Mouse (Mus musculus) megakaryocyte, embryonic 14.5 days (primary cell): ENCODE measurements around the gene Kpna1.

Experiments used
- FLI1 ChIP-seq: IDR thresholded peaks from 2 replicates; pipeline ENCODE4 v1.6.1; 2012; ENCODE audit warnings: low read length, inconsistent platforms, mixed read lengths
- GATA1 ChIP-seq: IDR thresholded peaks from 3 replicates; pipeline ENCODE4 v1.6.1; 2012; ENCODE audit warnings: mixed read lengths, low read length, inconsistent platforms, borderline replicate concordance

DNA sequence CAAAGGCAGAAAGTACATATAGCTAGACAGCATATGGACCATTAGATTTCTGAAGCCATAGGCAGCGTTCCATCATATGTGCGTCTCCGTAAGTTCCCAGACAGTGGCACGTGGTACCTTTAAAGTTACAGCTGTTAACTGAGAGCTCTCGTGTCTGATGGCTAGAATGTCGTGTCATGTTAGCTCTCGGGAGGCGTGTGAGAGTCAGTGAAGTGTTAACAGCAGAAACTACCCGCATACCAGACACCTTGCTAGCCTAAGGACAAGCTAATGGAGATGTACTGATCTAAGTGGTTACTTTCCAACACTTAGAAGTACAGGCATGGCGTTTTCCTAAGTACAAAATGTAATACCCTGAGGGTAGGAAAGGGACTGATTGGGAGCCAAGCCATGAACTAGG, 64.5 kb downstream of the Kpna1 start:
- no peak for TF ChIP-seq GATA1
- TF ChIP-seq FLI1: no peak
